Mouse (Mus musculus) gastrocnemius, postnatal 4 days (tissue): ENCODE measurements around the gene Sub1. TPM values are rescaled to one million over a fixed set of nuclear protein-coding genes. Genes with fewer than 3 reads are reported as not detected.
A peak's percentile ranks its signal among the peaks of the same experiment; 100 is the strongest.

Experiments used
- DNase-seq, 2 experiments: peaks; one replicate each; pipeline ENCODE4 v3.0.0; 2021 to 2022; ENCODE audit warnings: low spot score in 2 of 2, mixed read lengths in 2 of 2
- total RNA-seq, 2 experiments: library from RNA; stranded (reverse); gene quantifications; 2 replicates each; pipeline ENCODE4 v1.2.3; 2021

Gene Sub1
- total RNA-seq, 2 experiments from 2014 or later: 186 to 196 TPM

GRCm38 (mm10) chr15:11971854-11972420 is 24.8 kb downstream of the Sub1 start:
- peak; percentile 75 to 80 for DNase-seq

GRCm38 (mm10) chr15:11970621-11971020 is 26.2 kb downstream of the Sub1 start:
- peak; percentile 36 to 69 for DNase-seq

GRCm38 (mm10) chr15:11968851-11969250 is 27.9 kb downstream of the Sub1 start:
- DNase-seq: no peak

GRCm38 (mm10) chr15:11966367-11966766 is 30.4 kb downstream of the Sub1 start:
- DNase-seq: peak in 1 of 2 experiments; percentile 43

GRCm38 (mm10) chr15:11965201-11965845 is 31.5 kb downstream of the Sub1 start:
- DNase-seq: no peak

- DNase-seq: no peak
Measured at GRCm38 (mm10) chr15:11963791-11964525, 32.8 kb downstream of the Sub1 start.

- no peak for DNase-seq
Measured at GRCm38 (mm10) chr15:11959716-11960115, 37.1 kb downstream of the Sub1 start.

GRCm38 (mm10) chr15:11956129-11956528 is 40.7 kb downstream of the Sub1 start:
- no peak for DNase-seq

- no peak for DNase-seq
Measured at GRCm38 (mm10) chr15:11954190-11954589, 42.6 kb downstream of the Sub1 start.

GRCm38 (mm10) chr15:11952159-11952558 is 44.6 kb downstream of the Sub1 start:
- DNase-seq: no peak

GRCm38 (mm10) chr15:11951181-11951580 is 45.6 kb downstream of the Sub1 start:
- DNase-seq: no peak

GRCm38 (mm10) chr15:11950144-11950543 is 46.6 kb downstream of the Sub1 start:
- no peak for DNase-seq

- DNase-seq: no peak
Measured at GRCm38 (mm10) chr15:11949490-11949889, 47.3 kb downstream of the Sub1 start.

- DNase-seq: no peak
Measured at GRCm38 (mm10) chr15:11940855-11941254, 55.9 kb downstream of the Sub1 start.

Other genes with a start within 250 kb of the Sub1 start
- 10 to 100 TPM; 11.8 to 14.3 TPM for gene Npr3, start 89.7 kb downstream of the Sub1 start, total RNA-seq
- 100 to 1,000 TPM; 117 to 127 TPM for gene Zfr, start 120.8 kb upstream of the Sub1 start, total RNA-seq
- 10 to 100 TPM; 17.0 to 17.5 TPM for gene Mtmr12, start 208.0 kb upstream of the Sub1 start, total RNA-seq